Mouse (Mus musculus) small intestine, adult 2 months (tissue): Measurements from ENCODE around the gene Pafah1b1.

Source experiments
- CTCF ChIP-seq: fragments of 200-500 bp; IDR thresholded peaks from 2 replicates; pipeline ENCODE4 v1.5.1; 2012; ENCODE audit warnings: low read depth, mild to moderate bottlenecking, control low read depth, inconsistent platforms, low read length, moderate library complexity, mixed read lengths; ENCODE audit not compliant: insufficient replicate concordance, insufficient read length; ENCODE audit errors: extremely low read depth
- POLR2A ChIP-seq: fragments of 200-500 bp; IDR thresholded peaks from 2 replicates; pipeline ENCODE4 v1.6.1; 2012; ENCODE audit warnings: low read depth, mild to moderate bottlenecking, control low read depth, inconsistent platforms, low read length, moderate library complexity

GRCm38 (mm10) chr11:74666284-74666652 is 58.2 kb downstream of the Pafah1b1 start:
- no peak for TF ChIP-seq CTCF
- no peak for TF ChIP-seq POLR2A
